Mouse (Mus musculus) left cerebral cortex, adult 11 months (tissue): ENCODE results near the gene Tubg2.

Source experiments
- DNase-seq: peaks from one replicate; pipeline ENCODE4 v3.0.0; 2022; ENCODE audit warnings: low spot score

Tubg2 gene

GRCm38 (mm10) chr11:101194643-101195042 lies 38.9 kb downstream of the Tubg2 start:
- no peak for DNase-seq

- DNase-seq = no peak
These were observed 39.4 kb downstream of the Tubg2 start for GRCm38 (mm10) chr11:101195101-101195500.

GRCm38 (mm10) chr11:101195571-101195970 lies 39.9 kb downstream of the Tubg2 start:
- no peak for DNase-seq

GRCm38 (mm10) chr11:101196175-101196574 lies 40.5 kb downstream of the Tubg2 start:
- DNase-seq = no peak

- DNase-seq = no peak
These were observed 43.8 kb downstream of the Tubg2 start for GRCm38 (mm10) chr11:101199555-101199954.

- DNase-seq = no peak
These were observed 45.3 kb downstream of the Tubg2 start for GRCm38 (mm10) chr11:101200986-101201385.
